Mouse (Mus musculus) thymus, postnatal 10 days (tissue): Measurements from ENCODE around the gene Aldh1l1.
A peak's percentile ranks its signal among the peaks of the same experiment; 100 is the strongest.

ENCODE experiments used
- DNase-seq, 2 experiments: peaks; one replicate each; pipeline ENCODE4 v3.0.0; 2021; ENCODE audit warnings: low spot score in 2 of 2

Aldh1l1 gene

DNA sequence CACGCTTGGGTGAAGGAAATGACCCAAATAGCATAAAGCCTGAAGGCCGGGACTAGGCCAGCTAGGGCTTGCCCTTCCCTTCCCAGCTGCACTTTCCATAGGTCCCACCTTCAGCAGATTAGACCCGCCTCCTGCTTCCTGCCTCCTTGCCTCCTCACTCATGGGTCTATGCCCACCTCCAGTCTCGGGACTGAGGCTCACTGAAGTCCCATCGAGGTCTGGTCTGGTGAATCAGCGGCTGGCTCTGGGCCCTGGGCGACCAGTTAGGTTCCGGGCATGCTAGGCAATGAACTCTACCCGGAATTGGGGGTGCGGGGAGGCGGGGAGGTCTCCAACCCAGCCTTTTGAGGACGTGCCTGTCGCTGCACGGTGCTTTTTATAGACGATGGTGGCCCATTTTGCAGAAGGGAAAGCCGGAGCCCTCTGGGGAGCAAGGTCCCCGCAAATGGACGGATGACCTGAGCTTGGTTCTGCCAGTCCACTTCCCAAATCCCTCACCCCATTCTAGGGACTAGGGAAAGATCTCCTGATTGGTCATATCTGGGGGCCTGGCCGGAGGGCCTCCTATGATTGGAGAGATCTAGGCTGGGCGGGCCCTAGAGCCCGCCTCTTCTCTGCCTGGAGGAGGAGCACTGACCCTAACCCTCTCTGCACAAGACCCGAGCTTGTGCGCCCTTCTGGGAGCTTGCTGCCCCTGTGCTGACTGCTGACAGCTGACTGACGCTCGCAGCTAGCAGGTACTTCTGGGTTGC, 64.1 kb downstream of the Aldh1l1 start:
- no peak for DNase-seq

DNA sequence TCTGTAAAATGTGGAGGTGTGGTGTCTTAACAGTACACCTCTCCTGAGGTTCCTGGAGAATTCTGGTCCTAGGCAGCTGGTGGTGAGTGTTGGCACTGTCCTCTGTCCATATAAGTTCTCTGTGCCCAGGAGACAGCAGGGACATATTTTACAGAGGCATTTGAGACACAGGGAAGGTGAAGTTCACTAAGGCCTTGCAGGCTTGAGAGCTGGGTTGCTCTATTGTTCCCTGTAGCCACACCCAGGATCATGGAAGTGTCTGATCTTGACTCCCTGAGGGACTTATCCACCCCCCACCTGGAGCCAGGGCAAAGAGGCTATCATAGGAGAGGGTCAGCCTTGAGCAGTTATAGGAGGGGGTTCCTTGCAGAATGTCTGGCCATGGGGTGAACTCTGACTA, 65.0 kb downstream of the Aldh1l1 start:
- no peak for DNase-seq

DNA sequence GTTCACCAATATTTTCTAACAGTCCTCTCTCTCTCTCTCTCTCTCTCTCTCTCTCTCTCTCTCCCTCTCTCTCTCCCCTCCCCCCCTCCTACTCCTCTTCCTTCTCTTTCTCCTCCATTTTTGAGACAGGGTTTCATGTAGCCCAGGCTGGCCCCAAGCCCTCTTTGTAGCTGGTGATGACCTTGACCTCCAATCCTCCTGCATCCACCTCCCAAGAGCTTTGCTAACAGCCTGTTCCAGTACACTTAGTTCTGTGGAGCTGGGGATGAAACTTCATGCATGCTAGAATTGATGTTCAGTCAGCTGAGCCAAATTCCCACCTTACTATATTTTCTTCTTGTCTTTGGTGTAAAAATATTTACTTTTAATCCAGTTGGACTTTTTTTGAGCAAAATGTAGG, 67.0 kb downstream of the Aldh1l1 start:
- no peak for DNase-seq

DNA sequence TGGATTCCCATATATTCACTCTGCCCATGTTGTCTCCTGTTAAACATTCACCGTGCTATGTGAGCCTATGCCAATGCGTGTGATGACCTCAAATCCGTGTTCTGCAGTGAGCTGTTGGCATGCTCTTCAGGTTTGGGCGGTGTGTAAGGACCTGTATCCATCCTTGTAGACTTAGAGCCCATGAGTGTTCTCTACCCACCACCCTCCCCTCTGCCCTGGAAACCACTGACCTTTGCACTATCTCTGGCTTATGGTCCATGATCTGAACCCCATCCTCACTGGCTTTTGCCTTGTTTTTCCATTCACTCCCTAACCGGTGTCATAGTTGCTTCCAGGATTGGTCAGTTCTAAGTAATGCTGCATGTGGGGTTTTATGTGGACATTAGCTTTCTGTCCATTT, 67.5 kb downstream of the Aldh1l1 start:
- DNase-seq: no peak

DNA sequence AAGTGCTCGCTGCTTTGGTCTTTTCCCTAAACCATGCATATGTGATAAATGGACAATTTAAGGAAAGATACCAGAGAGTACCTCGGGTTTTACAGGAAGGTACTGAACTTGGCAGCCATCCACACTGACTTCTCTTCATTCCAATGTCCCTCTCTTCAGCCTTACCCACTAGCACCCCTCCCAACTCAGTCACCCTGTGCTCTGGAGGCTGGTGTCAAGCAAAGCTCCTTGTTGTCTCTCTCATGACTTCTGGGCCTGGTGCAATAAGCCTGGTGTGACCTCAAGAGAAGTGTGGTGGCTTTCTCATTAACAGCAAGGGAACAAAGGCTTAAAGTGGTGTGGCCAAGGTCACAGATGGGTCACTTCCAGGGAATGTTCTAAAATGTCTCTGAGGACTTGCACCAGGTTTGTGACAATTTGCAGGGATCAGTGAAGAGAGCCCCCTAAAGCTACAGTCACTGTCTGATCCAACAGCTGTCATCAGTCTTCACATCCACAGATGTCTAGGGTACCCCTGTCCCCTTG, 70.4 kb downstream of the Aldh1l1 start:
- no peak for DNase-seq

DNA sequence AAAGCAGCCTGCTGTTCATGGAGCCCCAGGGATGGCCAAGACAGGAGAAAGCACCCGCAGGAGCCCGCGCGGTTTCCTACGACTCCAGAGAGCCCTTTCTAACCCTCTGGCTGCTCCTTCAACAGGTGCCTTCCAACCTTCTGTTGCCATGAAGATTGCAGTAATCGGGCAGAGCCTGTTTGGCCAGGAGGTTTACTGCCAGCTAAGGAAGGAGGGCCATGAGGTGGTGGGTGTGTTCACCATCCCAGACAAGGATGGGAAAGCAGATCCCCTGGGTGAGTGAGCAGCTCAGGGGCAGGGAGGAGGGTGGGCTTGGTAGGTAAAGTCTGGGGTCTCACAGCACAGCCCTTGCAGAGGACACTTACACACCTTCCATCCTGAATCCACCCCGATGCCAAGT, 70.8 kb downstream of the Aldh1l1 start:
- DNase-seq: no peak

DNA sequence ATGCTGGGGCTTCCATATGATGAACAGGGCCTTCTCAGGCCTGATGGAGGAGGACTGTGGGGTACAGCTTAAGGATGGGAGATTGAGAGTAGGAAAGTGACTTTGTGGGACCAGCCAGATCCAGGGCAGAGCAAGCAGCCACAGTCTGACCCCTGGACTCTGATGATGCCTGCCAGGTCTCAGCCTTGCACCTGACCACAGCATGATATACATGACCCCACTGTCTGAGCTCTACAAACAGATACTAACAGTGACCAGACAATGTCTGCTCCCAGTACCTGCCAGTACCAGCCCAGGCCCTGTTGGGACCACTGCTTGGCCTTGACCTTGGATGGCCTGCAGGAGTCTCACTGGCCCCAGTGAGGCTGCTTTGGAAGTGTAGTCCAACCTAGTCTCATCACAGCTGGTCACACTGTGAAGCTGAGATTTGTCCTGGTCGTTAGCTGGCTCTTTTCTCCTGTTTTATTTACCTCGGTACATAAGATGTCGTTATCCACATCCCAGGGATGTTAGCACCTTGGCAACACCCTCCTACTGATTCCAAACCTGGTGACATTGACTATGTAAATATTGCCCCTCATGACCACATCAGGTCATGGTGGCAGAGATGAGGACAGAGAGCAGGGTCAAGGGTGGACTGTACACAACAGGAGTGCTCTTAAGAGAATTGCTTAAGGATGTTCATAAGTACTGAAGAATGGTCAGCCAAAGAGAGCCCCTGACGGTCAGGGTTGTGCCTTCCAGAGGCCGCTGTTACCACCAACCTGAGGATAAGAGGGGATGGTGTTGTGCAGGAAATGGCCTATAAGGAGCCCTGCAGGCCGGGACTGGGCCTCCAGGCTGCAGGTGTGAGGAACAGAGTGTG, 71.8 kb downstream of the Aldh1l1 start:
- DNase-seq: no peak

DNA sequence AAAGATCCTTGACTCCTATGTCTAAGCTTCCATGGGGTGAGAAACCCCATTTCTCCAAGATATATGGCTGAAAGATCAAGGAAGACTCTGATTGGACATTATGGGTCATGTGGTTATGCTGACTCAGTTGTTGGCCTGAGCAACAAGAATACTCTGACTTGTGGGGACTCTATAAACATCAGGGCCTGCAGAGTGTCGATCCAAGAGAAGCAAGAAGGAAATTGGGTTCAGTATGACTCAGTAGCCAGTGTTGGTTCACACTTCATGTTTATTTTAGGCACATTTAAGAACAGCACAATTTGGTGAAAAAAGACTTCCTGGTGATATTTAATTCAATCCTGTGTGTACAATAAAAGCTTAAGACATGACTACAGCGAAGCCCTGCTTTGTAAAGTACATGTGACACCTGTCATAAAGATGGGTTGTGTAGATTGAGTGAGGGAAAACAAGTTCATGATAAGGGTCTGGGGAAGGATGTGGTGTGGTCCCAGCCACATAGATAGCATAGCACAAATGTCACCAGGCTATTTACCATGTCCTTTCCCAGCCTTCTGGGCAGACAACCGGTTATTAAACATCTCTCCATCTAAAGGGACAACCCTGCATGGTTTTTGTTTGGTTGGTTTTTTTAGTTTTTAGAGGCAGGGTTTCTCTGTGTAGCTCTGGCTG, 74.3 kb downstream of the Aldh1l1 start:
- DNase-seq: no peak

DNA sequence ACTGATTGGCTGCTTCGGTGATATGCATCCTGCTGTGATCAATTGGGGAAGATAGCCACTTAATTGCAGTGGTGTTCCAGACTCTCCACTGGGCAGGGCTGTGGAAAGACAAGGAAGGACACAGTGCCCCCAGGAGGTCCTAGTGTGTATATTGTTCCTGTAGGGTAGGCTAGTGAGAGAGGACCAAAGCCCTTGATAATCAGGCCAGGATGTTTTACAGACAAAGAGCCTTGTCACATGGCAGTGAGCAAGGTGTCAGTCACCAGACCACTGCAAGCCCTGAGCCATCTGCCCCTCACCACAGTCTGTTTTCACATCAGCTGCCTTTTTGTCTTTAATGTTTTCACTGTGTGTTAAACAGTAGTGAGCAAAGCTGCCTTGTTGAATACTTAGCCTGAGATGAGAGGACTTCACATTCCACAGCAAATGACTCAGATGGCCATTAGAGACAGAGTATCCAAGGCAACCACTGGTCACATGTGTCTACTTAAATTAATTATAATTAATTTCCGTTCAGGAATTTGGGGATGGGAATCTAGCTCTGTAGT, 75.1 kb downstream of the Aldh1l1 start:
- no peak for DNase-seq

DNA sequence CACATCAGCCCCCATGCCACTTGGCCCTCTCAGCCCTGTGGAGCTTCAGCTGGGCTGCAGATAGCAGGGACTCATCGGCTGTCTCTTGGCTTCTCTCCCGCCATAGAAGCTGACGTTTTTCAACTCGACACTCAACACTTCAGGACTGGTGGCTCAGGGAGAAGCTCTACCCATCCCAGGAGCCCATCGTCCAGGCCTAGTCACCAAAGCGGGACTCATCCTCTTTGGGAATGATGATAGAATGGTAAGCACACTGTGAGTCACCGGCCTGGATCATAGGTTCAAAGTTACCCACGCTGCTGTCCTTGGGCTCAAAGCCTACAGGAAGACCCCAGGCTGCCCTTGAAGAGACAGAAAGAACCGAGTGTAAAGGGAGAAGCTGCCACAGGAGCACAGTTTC, 78.0 kb downstream of the Aldh1l1 start:
- DNase-seq: no peak

DNA sequence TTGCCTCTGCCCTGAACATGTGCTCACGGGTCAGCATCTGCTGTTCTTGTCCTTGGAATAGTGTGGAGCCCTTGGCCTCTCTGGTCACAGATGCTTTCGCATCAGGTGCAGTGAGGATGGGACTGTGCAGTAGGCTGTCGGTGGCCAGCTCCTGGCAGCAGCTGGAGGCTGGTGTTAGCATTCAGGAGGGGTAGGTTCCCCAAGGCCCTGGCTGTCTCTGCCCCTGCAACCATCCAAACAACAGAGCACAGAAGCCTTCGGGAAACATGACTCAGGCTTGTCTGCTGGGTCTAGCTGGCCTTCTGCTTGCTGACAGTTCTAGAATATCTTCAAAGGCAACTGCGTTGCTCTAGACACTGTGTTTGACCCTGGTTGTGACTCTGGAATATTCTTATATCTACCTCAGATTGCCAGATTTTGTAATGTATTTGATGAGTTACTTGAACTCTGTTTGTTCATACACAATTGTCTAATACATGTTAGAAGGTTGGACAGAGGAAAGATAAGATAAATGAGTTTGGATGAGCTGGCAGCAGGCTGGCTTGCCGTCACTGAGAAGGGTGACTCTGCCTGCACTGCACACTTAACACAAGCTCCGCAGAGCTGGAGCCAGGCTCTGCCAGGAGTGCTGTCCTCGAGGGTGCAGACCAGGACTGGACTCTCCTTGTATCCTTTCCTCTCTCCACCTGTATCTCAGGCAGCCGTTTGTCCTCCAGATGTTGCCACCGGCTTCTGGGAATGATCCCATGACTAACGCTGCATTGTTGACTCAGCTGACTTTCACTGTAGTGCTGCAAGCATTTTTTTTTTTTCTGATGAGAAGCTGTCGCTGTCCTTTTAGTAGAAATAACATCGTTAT, 79.4 kb downstream of the Aldh1l1 start:
- no peak for DNase-seq

DNA sequence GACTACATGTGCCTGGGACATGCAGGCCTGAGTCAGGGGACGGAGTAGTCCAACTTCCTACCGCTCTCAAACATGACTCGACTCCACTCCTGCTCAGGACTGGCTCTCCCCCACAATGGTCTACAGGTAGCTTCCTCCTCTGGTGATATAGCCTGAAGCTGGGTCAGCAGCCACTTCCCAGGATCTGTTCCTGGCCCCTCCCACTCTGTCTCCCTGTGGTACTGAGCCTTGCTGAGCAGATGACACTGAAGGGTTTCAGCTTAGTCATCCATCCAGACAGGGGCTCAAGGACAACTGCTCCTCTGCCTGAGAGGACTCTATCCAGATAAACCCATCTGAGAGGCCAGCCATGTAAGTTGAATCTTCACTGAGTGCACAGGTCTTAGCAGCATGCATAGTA, 81.3 kb downstream of the Aldh1l1 start:
- DNase-seq: no peak

DNA sequence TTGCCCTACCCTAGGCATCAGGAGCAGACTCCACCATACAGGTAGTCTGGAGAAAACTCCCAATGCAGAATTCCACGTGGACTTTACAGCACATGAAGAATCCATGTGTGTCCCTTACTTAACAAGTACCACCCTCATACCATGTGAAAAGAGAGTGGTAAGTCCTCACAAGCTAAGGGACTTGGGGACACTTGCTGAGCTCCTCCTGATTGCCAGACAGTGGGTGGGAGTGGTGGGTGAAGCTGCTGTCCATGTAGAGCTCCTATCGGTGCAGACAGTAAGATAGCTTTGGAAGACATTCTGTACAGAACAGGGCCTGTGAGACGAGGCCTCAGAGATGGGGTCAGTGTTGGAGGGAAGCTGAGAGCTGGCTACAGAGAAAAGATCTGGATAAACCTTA, 81.7 kb downstream of the Aldh1l1 start:
- no peak for DNase-seq

DNA sequence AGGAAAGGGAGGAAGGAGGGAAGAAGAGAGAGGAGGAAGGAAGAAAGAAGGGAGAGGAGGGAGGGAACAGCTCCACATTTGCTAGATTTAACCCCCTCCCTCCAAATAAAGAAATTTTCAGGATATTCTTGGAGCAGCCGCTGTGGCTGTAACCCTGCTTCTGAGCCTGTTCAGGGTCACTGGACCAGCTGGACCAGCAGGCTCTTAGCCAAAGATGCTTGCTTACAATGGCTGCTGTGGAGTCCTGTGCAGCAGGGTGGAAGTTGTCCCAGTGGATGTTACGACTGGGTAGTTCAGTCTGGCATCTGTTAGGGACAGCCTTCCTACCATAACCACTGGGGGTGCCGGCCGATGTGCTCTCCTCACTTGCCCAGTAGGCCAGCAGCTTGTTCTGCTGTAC, 82.5 kb downstream of the Aldh1l1 start:
- no peak for DNase-seq

DNA sequence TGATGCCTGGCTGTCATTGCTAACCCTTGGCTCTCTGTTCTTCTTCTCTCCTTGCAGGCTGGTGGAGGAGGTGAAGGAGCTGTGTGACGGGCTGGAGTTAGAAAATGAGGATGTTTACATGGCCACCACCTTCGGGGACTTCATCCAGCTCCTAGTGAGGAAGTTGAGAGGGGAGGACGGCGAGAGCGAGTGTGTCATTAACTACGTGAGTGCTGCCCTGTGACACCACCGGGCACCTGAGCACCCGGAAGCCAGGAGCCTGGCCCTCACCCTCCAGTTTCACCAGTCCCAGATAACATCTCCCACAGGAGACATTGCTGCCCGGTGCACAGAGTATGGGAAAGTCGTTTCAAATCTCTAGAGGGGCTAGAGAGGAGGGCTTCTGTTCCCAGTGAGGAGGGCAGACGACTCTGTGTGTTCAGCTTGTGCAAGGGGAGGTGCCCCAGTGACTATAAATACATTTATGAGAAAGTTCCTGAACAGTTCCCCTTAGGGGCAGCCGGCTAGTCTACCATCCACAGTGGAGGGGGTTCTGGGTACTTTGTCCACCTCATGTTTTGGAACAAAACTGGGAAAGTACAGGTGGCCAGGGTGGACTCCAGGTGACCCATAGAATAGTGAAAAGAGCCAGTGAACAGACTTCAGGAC, 83.6 kb downstream of the Aldh1l1 start:
- no peak for DNase-seq

DNA sequence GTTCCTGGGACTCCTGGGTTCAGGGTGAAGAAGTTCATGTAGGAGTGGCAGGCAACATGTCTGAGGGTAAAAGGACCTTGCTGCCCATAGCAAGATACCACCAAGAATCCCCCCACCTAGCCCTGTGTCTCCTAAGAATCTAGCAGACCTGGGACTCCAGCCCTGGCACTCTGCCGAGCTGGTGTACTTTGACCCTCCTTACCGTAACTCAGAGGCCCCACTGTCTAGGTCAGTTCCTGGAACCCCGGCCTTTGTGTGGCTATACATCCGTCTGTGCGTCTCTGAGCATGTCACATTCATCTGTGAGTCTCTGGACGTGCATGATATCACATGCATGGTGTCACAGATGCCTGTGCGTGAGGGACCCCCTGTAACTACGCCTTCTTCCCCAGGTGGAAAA, 84.2 kb downstream of the Aldh1l1 start:
- DNase-seq: no peak

DNA sequence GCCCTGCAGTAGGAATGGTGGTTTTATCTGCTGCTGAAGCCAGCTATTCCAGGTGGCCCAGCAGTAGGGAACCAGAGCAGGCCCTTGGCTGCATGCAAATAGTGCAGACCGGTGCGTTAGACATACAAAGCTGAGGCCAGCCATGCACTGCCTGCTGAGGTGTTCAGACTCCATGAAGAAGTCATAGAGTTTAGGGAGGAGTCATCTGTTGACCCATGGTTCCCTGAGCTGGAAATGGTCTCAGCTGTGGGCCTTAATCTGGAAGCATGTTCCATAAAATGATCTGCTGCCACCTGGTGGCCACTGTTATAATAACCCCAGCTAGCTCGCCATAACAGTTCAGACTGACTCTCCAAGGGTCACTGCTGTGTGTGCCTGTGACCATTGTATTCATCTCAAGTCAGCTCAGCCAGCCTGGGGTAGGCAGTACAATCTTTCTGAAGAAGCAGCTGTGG, 89.1 kb downstream of the Aldh1l1 start:
- DNase-seq: peak in 1 of 2 experiments; percentile 71

DNA sequence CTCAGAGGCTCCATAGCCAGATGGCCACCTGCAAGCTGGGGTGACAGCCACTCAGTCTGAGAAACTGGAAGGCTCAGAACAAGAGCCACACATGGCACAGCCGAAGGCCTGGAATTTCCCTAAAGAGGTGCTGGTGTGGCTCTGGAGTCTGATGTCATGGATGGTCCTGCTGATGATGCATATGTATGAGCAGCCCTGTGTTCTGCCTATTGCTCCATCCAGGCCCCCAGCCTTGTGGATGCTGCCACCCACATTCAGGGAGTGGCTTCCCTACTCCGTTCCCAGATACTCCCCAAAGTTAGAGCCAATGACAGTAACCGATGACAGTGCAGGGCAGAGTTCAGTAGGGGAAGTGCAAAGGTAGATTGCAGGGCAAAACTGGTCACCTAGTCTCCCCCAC, 91.9 kb downstream of the Aldh1l1 start:
- DNase-seq: no peak

DNA sequence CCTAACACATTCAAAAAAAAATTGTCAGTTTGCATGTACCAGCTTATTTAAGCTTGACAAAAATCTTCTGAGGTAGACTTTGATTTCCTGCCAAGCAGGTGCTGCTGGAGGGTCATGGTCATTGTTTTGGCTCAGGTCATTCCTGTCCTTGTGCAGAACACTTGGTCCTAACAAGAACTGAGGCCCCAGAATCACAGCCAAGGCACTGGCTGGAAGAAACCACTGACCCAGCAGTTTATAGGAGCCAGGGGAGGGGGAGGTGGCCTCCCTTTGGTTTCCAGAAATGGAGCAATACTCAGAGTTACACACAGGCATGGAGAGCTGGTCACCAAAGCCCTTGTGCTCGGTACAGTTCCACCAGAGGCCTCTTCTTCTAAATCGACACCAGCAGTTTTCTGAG, 96.1 kb downstream of the Aldh1l1 start:
- no peak for DNase-seq

DNA sequence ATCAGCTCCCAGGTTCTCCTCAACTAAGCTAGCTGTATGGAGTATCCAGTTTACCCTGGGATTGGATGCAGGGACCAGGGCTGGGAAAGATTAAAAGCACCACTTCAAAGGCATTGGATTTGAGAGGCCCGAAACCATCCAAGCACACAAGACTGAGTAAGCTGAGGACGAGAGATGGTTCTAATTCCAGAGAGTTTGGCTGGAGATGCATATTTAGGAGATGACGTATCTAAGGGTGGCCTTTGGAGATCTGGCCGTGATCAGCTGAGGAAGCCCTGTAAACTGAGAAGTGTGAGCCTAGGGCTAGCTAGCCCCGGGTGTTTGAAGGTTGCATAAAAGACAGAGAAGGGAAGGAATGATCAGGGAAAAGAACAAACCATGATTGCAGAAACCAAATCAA, 101.9 kb downstream of the Aldh1l1 start:
- DNase-seq: no peak

DNA sequence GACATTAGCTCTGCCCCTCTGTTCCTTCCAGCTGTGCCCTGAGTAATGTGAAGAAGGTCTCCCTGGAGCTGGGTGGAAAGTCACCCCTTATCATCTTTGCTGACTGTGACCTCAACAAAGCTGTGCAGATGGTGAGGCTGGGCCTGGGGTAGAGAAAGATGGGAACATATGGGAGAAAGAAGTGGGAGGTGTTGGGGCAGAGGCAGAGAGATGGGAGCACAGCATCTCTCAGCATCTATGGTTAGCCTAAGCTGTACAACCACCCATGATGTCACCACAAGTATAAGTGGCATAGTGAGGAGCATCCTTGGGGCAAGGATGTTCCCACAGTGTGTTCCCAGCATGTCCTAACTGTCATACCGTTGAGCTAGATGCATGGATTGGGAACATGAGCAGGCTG, 104.5 kb downstream of the Aldh1l1 start:
- no peak for DNase-seq
